Mouse (Mus musculus): ENCODE data around the gene Gm11985.

Gene Gm11985

GRCm38 (mm10) chr11:7211211-7211610, 22.8 kb upstream of the Gm11985 start:
- CTCF ChIA-PET: interaction anchor here in 3 of 4 experiments (0.6 to 1.8 kb wide), 15 partner anchors 8 to 1213 kb away, joined by 3 to 10 read pairs (median 4); no protein-coding TSS in a partner anchor
- POLR2A ChIA-PET: interaction anchor here in 3 of 4 experiments (0.6 to 3.8 kb wide), 5 partner anchors 11 to 1934 kb away, joined by 3 to 16 read pairs (median 3); no protein-coding TSS in a partner anchor

- POLR2A ChIA-PET: interaction anchor here in 3 of 4 experiments (0.6 to 1.4 kb wide), 6 partner anchors 12 to 552 kb away, joined by 3 to 4 read pairs (median 3); no protein-coding TSS in a partner anchor
- CTCF ChIA-PET: interaction anchor here (0.5 to 1.8 kb wide), 35 partner anchors 8 to 1517 kb away, joined by 3 to 10 read pairs (median 4); partner anchors contain the start of gene Gm11985 (in 1 of the 4)
Measured at GRCm38 (mm10) chr11:7210343-7210742, 22.0 kb upstream of the Gm11985 start.

- ChIA-PET CTCF (interaction anchor here in 2 of 4 experiments (0.6 to 1.3 kb wide), 2 partner anchors 11 to 15 kb away, joined by 3 read pairs; no protein-coding TSS in a partner anchor), POLR2A (interaction anchor here in 1 of 4 experiments (1.1 kb wide), 1 partner anchor 9 kb away, joined by 3 read pairs; no protein-coding TSS in a partner anchor)
Measured at GRCm38 (mm10) chr11:7203846-7204245, 15.5 kb upstream of the Gm11985 start.

- CTCF ChIA-PET: interaction anchor here in 3 of 4 experiments (0.7 to 1.1 kb wide), 3 partner anchors 8 to 12 kb away, joined by 3 to 4 read pairs (median 4); partner anchors contain the start of gene Igfbp3 (in 2 of the 3)
- POLR2A ChIA-PET: interaction anchor here in 1 of 4 experiments (0.6 kb wide), 1 partner anchor 10 kb away, joined by 5 read pairs; no protein-coding TSS in a partner anchor
Measured at GRCm38 (mm10) chr11:7202206-7202605, 13.8 kb upstream of the Gm11985 start.

GRCm38 (mm10) chr11:7200393-7200783, 12.0 kb upstream of the Gm11985 start:
- ChIA-PET CTCF (interaction anchor here in 3 of 4 experiments (0.5 to 1.9 kb wide), 4 partner anchors 10 to 861 kb away, joined by 3 to 10 read pairs (median 3); no protein-coding TSS in a partner anchor), POLR2A (interaction anchor here in 1 of 4 experiments (0.9 kb wide), 1 partner anchor 13 kb away, joined by 3 read pairs; the partner anchor contains the start of gene Igfbp3)

- CTCF ChIA-PET: interaction anchor here in 3 of 4 experiments (0.5 to 1.9 kb wide), 7 partner anchors 9 to 861 kb away, joined by 3 to 10 read pairs (median 3); no protein-coding TSS in a partner anchor
- POLR2A ChIA-PET: no interaction called here
Measured at GRCm38 (mm10) chr11:7199736-7200392, 11.5 kb upstream of the Gm11985 start.

- POLR2A ChIA-PET: no interaction called here
- CTCF ChIA-PET: interaction anchor here in 3 of 4 experiments (0.6 to 1.0 kb wide), 4 partner anchors 12 to 620 kb away, joined by 3 to 6 read pairs (median 4); partner anchors contain the start of gene Igfbp3 (in 1 of the 3)
Measured at GRCm38 (mm10) chr11:7198481-7199256, 10.3 kb upstream of the Gm11985 start.

GRCm38 (mm10) chr11:7198006-7198405, 9.6 kb upstream of the Gm11985 start:
- ChIA-PET CTCF (interaction anchor here in 2 of 4 experiments (1.0 kb wide), 2 partner anchors 12 to 16 kb away, joined by 4 read pairs; partner anchors contain the start of gene Igfbp3 (in 1 of the 2)), POLR2A (no interaction called here)

- CTCF ChIA-PET: interaction anchor here in 1 of 4 experiments (1.0 kb wide), 1 partner anchor 17 kb away, joined by 4 read pairs; the partner anchor contains the start of gene Igfbp3
- POLR2A ChIA-PET: interaction anchor here in 1 of 4 experiments (0.6 kb wide), 1 partner anchor 550 kb away, joined by 3 read pairs; no protein-coding TSS in a partner anchor
Measured at GRCm38 (mm10) chr11:7197491-7197941, 9.1 kb upstream of the Gm11985 start, which contains the start of gene Igfbp1. Gene Igfbp1 (plus strand): TSS chr11:7197782.

- CTCF ChIA-PET: interaction anchor here in 3 of 4 experiments (0.6 to 0.7 kb wide), 5 partner anchors 15 to 367 kb away, joined by 3 to 5 read pairs (median 3); no protein-coding TSS in a partner anchor
- POLR2A ChIA-PET: no interaction called here
Measured at GRCm38 (mm10) chr11:7195312-7195685, 6.9 kb upstream of the Gm11985 start.

GRCm38 (mm10) chr11:7194432-7195311, 6.3 kb upstream of the Gm11985 start:
- POLR2A ChIA-PET: interaction anchor here in 1 of 4 experiments (1.5 kb wide), 1 partner anchor 11 kb away, joined by 3 read pairs; no protein-coding TSS in a partner anchor
- CTCF ChIA-PET: interaction anchor here in 3 of 4 experiments (0.6 kb wide), 4 partner anchors 15 to 367 kb away, joined by 3 to 5 read pairs (median 4); no protein-coding TSS in a partner anchor

GRCm38 (mm10) chr11:7193134-7193533, 4.8 kb upstream of the Gm11985 start:
- CTCF ChIA-PET: interaction anchor here in 2 of 4 experiments (0.5 to 0.6 kb wide), 2 partner anchors 14 to 17 kb away, joined by 4 to 5 read pairs; no protein-coding TSS in a partner anchor
- POLR2A ChIA-PET: interaction anchor here in 2 of 4 experiments (0.6 to 1.2 kb wide), 2 partner anchors 567 to 1709 kb away, joined by 3 to 7 read pairs; partner anchors contain the start of gene Tbrg4 (in 1 of the 2)

- CTCF ChIA-PET: interaction anchor here in 3 of 4 experiments (0.5 to 0.6 kb wide), 3 partner anchors 13 to 535 kb away, joined by 3 to 5 read pairs (median 4); partner anchors contain the start of gene Ramp3 (in 1 of the 3)
- POLR2A ChIA-PET: interaction anchor here in 2 of 4 experiments (0.6 to 1.2 kb wide), 2 partner anchors 567 to 1709 kb away, joined by 3 to 7 read pairs; partner anchors contain the start of gene Tbrg4 (in 1 of the 2)
Measured at GRCm38 (mm10) chr11:7192710-7193109, 4.3 kb upstream of the Gm11985 start.

- ChIA-PET CTCF (no interaction called here), POLR2A (no interaction called here)
Measured at GRCm38 (mm10) chr11:7187472-7187871, 897 bp downstream of the Gm11985 start.

- POLR2A ChIA-PET: interaction anchor here in 1 of 4 experiments (1.3 kb wide), 1 partner anchor 10 kb away, joined by 3 read pairs; no protein-coding TSS in a partner anchor
- CTCF ChIA-PET: no interaction called here
Measured at GRCm38 (mm10) chr11:7184420-7184819, 3.9 kb downstream of the Gm11985 start.

GRCm38 (mm10) chr11:7182409-7183042, 5.8 kb downstream of the Gm11985 start:
- ChIA-PET CTCF (no interaction called here), POLR2A (no interaction called here)

- ChIA-PET CTCF (interaction anchor here in 1 of 4 experiments (0.6 kb wide), 1 partner anchor 14 kb away, joined by 5 read pairs; no protein-coding TSS in a partner anchor), POLR2A (no interaction called here)
Measured at GRCm38 (mm10) chr11:7179276-7179675, 9.1 kb downstream of the Gm11985 start.

All from embryonic stem cell, embryonic (primary cell).